Mouse (Mus musculus) cortical plate, adult 2 months (tissue): ENCODE measurements at regions not wholly inside any gene's neighbourhood (a gene's known extent, or its start where the extent isn't known, plus 50 kb on each side); places are given as distances from the start of the nearest gene placed in this dataset.

Experiments
- H3K27ac ChIP-seq: fragments of 200-500 bp; 2 replicates; pipeline ENCODE4 v1.5.1; 2012; ENCODE audit warnings: low read length, control low read depth, inconsistent platforms; ENCODE audit not compliant: insufficient read depth
- H3K4me1 ChIP-seq: fragments of 200-500 bp; 2 replicates; pipeline ENCODE4 v1.6.1; 2011; ENCODE audit warnings: low read length; ENCODE audit not compliant: control insufficient read depth, insufficient read depth
- H3K4me3 ChIP-seq: fragments of 200-500 bp; 2 replicates; pipeline ENCODE4 v1.5.1; 2011; ENCODE audit warnings: mild to moderate bottlenecking, low read length, control low read depth; ENCODE audit not compliant: insufficient read depth
- CTCF ChIP-seq: fragments of 200-500 bp; IDR thresholded peaks from 2 replicates; pipeline ENCODE4 v1.5.1; 2011; ENCODE audit warnings: mild to moderate bottlenecking, control low read depth, low read length; ENCODE audit not compliant: insufficient read depth; ENCODE audit errors: extremely low read depth
- POLR2A ChIP-seq: fragments of 200-500 bp; IDR thresholded peaks from 2 replicates; pipeline ENCODE4 v1.6.1; 2011; ENCODE audit warnings: mild to moderate bottlenecking, low read length, control low read depth; ENCODE audit not compliant: insufficient read depth; ENCODE audit errors: extremely low read depth

DNA sequence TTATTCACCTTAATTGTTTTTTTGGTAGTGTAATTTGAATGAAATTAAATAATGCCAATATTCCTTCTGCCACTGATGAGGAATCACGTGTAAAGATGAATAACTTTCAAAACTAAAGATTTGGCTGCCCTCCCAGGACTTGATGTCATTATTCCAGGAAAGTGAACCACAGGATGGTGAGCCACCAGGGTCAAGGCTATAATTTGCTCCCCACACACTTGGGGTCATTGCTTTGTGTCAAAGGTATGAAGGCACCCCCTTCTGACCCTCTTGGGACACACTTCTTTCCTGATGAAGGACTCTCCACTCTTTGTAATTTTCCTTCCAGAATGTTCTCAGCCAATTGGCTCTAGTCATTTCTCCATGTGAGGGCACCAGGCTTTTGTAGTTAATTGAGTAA is 313.4 kb downstream of the Gm11011 start:
- no peaks in the 10 kb centered on the region for H3K4me1 ChIP-seq
- TF ChIP-seq POLR2A (no peak), CTCF (no peak)
- H3K27ac ChIP-seq = no peak overlapping the region
- no peak overlapping the region for H3K4me3 ChIP-seq

DNA sequence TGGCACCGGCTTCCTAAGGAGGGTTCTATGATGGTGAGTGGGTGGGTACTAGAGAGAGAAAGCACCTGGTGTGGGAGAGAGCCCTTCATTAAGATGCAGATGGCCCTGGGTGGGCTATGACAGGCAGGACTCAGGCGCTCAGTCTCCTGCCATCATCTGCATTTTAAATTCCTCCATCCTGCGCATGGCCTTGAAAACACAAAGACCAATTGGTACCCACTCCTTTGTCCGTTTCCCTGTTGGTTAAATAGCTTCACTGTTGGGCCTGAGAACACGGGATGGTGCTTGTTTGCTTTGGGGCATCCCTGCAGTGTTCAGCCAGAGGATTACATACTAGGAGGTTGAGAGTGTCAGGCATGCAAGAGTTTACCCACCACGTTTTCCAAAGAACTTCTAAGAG is 314.9 kb downstream of the Gm11011 start:
- TF ChIP-seq POLR2A (no peak), CTCF (no peak)
- H3K4me3 ChIP-seq = no peak overlapping the region
- no peaks in the 10 kb centered on the region for H3K4me1 ChIP-seq
- no peak overlapping the region for H3K27ac ChIP-seq

DNA sequence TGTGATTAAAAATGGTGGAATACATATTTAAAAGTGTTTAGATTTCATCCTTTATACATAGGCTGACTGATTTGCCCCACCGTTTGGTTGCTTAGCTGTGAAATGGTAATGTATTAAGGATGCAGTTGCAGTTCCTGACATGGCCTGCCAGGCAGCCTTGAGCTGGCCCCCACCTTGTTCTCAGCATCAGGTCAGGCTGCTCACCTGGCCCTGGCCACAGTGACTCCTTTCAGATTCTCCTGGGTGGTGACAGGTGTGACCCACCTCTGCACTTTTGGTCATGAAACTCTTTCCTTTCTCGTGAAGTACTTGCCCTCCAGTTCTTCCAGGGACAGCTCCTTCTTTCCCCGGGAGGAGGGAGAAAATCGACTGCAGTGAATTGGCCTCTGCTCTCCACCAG is 315.5 kb downstream of the Gm11011 start:
- Histone ChIP-seq H3K4me1 (no peaks in the 10 kb centered on the region), H3K27ac (no peak overlapping the region)
- TF ChIP-seq CTCF (0 out of 2 replicates have a peak, but pooled peaks have one; percentile 5), POLR2A (no peak)

DNA sequence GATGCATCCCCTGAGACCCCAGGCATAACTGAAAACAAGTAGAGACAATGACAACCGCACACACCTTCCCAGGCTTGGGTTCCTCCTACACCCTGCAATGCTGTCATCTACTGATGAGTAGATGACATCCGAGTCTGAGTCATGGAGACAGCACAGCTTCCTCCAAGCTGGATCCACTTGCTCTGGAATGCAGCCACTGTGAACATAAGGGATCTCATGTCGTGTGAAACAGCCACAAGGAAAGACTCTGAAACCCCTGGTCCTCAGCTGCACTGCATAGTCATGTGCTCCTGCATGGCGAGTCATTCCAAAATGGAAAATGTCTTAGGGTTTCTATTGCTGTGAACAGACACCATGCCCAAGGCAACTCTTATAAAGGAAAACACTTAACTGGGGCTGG is 305.2 kb upstream of the Zfp64 start:
- TF ChIP-seq POLR2A (no peak), CTCF (no peak)
- Histone ChIP-seq H3K27ac (no peak overlapping the region), H3K4me3 (no peak overlapping the region), H3K4me1 (no peaks in the 10 kb centered on the region)

More for the DNA sequence above, 315.5 kb downstream of the Gm11011 start:
- no peak overlapping the region for H3K4me3 ChIP-seq

DNA sequence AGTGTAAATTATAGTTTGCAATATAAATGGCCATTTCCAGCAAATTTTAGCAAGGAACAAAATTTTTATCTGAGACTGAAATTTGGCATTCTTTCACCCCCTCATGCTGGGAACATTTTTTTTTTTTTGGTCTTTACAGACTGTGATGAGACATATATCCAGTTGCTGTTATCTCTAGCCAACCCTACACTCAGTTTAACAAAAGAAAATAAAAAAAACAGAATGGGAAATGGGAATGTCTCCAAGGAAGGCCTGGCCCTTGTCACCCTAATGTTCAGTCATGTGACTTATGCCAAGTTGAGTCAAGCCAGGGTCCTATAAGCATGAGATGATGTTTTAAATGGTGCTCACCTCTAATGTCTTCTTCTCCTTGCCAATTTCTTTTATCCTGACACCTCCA is 289.2 kb upstream of the Zfp64 start:
- Histone ChIP-seq H3K4me1 (no peaks in the 10 kb centered on the region; the same call in 1 of the 2 replicates), H3K27ac (no peak overlapping the region), H3K4me3 (no peak overlapping the region)
- TF ChIP-seq CTCF (no peak), POLR2A (no peak)

DNA sequence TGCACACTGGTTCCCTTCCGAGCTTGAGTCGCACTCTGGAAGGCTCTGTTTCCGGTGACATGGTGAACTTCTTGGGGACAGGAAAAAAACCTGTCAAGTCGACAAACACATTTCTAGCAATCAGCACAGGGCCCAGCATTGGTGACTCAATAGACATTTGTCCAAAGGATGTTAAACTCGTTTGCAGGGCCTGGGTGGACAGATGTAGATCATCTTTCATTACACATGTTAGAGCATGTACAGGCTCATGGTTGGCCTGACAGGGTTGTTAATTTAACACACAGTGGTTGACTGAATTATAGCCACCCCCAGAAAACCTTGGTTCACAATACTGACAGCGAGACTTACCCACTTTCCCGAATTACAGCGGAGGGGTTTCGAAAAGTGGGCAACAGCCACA is 288.6 kb upstream of the Zfp64 start:
- Histone ChIP-seq H3K4me1 (no peaks in the 10 kb centered on the region; the same call in 1 of the 2 replicates), H3K27ac (no peak overlapping the region)

DNA sequence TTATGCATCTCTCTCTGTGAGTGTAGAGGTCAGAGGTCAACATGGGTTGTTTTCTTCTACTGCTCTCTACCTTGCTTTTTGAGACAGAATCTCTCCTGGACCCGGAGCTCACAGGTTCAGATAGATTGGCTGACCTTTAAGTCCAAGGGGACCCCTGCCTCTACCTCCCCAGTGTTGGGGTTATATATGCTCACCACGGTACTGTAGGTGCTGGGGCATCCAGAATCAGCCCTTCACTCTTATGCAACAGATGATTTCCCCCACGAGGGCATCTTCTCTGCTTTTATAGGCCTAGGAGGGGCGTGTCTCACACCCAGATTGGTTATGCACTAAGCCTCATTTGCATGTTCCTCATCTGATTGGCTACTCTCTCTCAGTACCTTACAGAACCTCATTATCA is 282.5 kb upstream of the Zfp64 start:
- Histone ChIP-seq H3K4me1 (no peaks in the 10 kb centered on the region), H3K4me3 (no peak overlapping the region), H3K27ac (no peak overlapping the region)
- TF ChIP-seq CTCF = no peak
- no peak for TF ChIP-seq POLR2A

More for the DNA sequence above, 288.6 kb upstream of the Zfp64 start:
- H3K4me3 ChIP-seq = no peak overlapping the region
- TF ChIP-seq CTCF (no peak), POLR2A (no peak)

DNA sequence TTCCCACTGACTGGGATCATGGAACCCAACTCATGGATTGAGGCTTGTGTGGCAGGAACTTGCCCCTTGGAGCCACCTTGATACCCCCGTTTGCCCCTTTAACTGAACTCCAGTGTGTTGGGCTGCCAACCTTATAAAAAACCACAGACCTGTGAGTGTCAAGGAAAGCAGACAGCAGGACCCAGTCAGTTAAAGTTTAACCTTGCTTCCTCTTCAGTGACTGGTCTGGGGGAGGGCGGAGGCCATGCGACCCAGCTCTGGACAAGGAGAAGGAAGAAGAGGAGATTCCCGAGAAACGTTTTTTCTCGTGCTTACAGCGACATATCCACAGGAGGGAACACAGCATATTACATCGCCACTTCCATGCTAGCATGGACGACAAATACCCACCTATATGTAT is 281.9 kb upstream of the Zfp64 start:
- Histone ChIP-seq H3K4me3 (no peak overlapping the region), H3K27ac (no peak overlapping the region), H3K4me1 (no peaks in the 10 kb centered on the region)
- TF ChIP-seq CTCF (no peak), POLR2A (no peak)

DNA sequence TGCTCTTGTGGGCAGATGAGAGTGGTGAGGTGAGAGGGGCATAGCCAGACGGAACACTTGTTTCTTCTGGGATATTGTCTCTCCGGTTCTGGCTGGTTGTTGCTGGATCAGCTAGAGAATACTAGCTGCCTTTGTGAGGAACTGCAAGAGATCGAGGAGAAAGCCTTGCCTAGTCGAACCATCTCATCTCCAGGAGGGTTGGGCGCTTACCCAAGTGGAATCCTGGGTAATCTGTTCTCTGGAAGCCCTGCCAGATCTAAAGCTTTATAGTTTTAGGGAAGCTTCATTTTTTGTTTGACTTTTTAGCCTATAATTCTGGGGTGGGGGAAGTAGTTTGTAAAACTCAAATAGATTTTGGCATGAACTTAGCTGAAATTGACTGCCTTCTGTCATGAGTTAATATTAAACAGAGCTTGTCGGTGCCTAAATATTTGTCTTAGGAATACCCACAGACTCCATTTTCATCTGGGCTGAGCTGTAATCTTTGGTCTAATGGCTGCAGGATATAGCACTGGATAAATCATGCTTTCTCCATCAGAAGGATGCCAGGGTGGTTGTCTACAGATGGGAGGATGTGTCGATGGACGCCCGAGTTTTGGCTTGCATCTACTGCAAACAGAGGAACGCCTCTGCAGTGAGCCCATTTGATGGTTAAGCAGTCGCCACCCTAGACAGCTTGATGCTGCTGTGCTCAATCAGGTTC is 279.1 kb upstream of the Zfp64 start:
- TF ChIP-seq CTCF (no peak), POLR2A (no peak)
- no peak overlapping the region for H3K27ac ChIP-seq
- no peak overlapping the region for H3K4me3 ChIP-seq
- H3K4me1 ChIP-seq = no peaks in the 10 kb centered on the region
